Mouse (Mus musculus) spleen, embryonic (tissue): ENCODE results near the gene Cga.

ENCODE experiments used
- CTCF ChIA-PET: fragments of 350-600 bp; sonication (Branson Sonifier 250); formaldehyde crosslinking; loops from one replicate; lab custom pipeline; 2022; lab: Charles Lee

The Cga gene

GRCm38 (mm10) chr4:34893479-34893878, at the start of gene Cga:
Gene Cga, plus strand, starts transcription at chr4:34893779.
- CTCF ChIA-PET, result interaction anchor here (0.7 kb wide), 1 partner anchor 52 kb away, joined by 3 read pairs; no protein-coding TSS in a partner anchor

DNA sequence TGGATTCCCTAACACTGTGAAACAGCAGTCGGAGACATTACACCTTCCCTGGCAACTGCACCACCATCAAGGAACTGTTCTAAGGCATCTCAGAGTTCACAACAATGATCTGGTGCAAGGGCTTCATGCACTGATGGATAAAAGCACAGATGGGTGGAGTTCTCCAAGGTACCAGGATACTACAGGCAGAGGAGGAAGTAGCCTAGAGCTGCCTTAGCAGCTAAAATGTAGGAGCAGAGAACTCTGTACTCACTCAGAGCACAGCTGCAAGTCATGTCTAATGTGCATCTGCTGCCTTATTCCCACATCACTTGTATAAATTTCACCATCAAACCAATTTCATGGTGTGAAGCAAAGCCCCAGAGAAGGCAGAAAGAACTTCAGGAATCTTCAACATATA, 49.7 kb upstream of the Cga start:
- CTCF ChIA-PET, result no interaction called here

DNA sequence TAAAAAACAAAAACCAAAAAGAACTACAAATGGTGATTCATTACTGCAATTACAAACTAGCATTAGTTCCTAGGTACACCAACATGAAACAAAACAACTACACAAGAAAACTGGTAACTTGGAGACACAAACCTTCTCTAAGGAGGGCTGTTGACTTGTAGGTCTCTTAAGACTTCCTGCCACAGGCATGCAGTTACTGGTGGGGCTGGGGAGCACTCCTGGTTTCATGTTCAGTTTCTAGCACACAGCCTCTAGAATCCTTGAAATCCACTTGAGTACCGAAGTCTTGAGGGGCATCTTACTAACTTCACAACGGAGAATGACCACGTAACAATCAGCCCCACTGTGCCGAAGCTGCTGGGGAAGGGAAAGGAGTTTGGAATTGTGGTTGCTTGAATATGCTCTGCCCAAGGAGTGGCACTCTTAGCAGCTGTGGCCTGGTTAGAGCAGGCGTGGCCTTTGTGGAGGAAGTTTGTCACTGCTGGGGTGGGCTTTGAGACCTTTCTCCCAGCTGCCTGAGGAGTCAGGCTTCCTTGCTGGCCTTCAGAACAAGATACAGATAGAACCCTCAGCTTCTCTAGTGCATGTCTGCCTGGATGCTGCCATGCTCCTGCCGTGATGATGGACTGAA, 45.8 kb upstream of the Cga start:
- CTCF ChIA-PET, result no interaction called here

DNA sequence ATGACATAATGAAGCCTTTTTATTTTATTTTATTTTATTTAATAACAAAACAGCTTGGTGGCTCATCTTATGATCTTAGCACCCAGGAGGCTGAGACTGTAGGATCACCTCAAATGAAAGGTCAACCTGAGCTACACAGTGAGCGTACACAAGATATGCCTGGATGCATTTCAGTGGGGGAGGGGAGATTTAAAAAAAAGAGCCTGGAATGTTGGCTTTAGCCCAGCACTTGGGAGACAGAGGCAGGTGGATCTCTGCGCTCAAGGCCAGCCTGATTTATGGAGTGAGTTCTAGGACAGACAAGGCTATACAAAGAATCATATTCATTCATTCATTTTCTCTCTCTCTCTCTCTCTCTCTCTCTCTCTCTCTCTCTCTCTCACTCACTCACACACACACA, 43.4 kb upstream of the Cga start:
- CTCF ChIA-PET, result interaction anchor here (0.6 kb wide), 1 partner anchor 31 kb away, joined by 3 read pairs; no protein-coding TSS in a partner anchor

GRCm38 (mm10) chr4:34852051-34852450, 41.5 kb upstream of the Cga start:
- CTCF ChIA-PET, result no interaction called here

DNA sequence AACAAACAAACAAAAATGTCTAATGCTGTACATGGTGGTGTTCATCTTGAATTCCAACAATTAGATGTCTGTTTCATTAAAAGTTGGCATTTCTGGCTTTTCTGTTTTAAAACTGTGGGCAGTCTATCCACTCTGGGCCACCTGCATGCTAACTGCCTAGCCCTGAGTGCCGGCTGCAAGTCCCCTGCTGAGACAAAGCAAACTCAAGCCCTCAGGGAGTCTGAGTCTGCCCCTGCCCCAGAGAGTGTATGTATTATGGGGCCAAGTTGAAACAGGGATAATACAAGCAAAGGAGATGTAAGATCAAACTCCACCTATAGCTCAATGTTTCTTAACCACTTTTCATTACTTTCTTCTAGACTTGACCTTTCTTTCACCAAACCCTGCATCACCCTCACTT, 37.6 kb upstream of the Cga start:
- CTCF ChIA-PET, result no interaction called here

DNA sequence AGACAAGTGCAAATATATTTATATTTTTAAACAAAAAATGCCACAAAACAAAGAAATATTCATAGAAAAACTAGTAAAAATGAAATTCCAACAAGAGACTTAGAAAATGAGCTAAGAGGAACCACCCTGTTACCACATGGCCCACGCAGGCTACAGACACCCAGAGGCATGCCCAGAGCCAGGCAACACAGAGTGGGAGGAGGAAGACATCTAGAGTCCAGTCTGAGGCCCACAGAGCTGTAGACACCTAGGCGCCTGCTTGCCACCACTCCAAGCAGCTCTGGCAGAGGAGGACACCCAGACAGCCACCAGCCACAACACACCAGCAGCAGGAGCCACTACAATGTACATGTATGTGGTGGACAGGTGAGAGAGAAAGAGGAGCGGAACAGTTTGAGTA, 34.7 kb upstream of the Cga start:
- CTCF ChIA-PET, result no interaction called here

GRCm38 (mm10) chr4:34859416-34859815, 34.2 kb upstream of the Cga start:
- CTCF ChIA-PET, result no interaction called here

DNA sequence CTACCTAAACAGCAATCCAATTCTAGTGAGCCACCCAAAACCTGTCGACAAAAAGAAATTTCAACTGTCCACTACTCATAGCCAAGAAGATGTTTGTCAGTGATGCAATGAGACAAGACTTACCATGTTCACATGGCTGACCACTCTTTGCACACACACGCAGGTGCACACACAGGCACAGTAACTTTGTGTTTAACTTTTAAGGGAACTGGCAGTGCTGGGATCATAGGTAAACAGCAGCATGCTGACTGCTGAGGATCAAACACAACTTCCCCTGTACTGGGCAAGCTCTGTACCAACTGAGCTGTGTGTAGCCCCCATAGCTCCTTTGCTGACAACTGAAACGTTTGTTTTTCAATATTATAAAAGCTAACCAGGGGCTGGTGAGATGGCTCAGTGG, 32.1 kb upstream of the Cga start:
- CTCF ChIA-PET, result no interaction called here

DNA sequence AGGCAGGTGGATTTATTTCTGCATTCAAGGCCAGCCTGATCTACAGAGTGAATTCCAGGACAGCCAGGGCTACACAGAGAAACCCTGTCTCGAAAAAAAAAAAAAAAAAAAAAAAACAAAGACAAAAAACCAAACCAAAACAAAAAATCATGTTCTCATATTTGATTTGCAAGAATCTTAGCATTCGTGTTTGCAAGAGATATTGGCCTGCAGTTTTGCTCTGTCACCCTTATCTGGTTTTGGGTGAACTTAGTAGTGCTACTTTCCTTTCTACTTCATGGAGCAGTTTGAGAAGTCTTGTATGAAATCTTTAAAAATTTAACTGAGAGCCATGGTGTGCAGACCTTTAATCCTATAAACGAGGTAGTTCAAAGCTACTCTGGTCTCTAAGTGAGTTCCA, 23.8 kb upstream of the Cga start:
- CTCF ChIA-PET, result interaction anchor here (0.7 kb wide), 1 partner anchor 19 kb away, joined by 15 read pairs; no protein-coding TSS in a partner anchor

- CTCF ChIA-PET, result no interaction called here
Observed at GRCm38 (mm10) chr4:34872896-34873495, 20.6 kb upstream of the Cga start.

DNA sequence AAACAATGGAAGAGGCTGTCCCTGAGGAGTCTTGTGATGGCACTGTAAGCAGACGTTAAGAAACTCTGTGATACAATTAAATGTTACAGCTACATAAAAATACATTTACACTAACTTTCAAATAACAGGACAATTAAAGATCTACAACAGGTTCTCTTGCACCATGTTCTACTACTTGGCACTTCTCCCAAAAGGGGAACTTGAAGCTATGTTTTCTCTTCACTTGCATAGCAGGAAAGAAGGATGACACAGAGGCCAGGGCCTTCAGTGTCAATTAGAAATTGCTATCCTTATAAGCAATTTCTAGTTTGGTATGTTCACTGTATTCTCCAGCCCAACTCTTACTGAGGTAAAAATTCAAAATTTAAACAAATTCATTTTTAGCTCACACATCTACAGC, 19.3 kb upstream of the Cga start:
- CTCF ChIA-PET, result interaction anchor here (0.8 kb wide), 1 partner anchor 44 kb away, joined by 4 read pairs; no protein-coding TSS in a partner anchor

GRCm38 (mm10) chr4:34880921-34881650, 12.5 kb upstream of the Cga start:
- CTCF ChIA-PET, result interaction anchor here (0.7 kb wide), 1 partner anchor 31 kb away, joined by 3 read pairs; no protein-coding TSS in a partner anchor

GRCm38 (mm10) chr4:34881851-34882250, 11.7 kb upstream of the Cga start:
- CTCF ChIA-PET, result interaction anchor here (0.7 kb wide), 1 partner anchor 32 kb away, joined by 3 read pairs; no protein-coding TSS in a partner anchor

DNA sequence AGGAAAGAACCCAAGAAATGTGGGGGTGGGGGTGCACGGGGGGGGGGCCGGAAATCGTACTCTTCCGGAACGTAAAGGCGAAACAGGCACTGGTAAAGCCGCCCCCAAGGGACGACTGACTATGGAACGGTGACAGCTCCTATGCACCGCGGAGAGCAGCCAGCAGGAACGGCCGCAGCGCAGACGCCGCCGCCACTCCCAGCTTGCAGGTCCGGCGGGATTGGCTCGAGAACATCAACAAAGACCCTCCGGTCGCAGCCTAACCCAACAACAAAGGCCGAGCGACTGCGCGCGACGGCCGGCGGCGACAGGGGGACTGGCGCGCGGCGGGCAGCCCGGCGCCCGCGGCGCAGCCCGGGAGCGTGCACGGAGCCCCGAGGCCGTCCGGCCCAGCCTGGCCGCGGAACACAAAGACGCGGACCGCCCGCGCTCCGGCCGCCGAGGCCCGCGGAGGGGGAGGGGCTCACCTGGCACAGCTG, 11.2 kb upstream of the Cga start:
- CTCF ChIA-PET, result no interaction called here

DNA sequence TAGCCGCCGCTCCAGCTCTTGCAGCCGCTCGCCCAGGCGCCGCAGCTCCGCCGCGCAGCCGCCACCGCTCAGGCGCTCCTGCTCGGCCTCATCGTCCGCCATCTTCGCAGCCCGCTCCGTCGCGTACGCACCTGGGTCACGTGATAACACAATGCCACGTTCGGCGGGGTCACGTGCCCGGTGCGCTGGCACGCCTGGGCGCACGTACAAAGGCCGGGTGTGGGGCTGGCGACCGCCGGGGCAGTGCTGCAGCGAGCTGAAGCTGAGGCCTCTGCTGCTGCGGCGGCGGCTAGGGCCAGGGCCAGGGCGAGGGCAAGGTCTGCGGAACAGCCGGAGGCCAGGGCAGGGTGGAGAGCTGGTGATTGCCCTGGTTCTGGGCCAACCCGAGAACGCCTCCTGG, 10.8 kb upstream of the Cga start, which contains the start of gene Zfp292:
Gene Zfp292 (minus strand): TSS at position 143 of the 400 bp plus-strand sequence.
- CTCF ChIA-PET, result interaction anchor here (0.6 kb wide), 1 partner anchor 37 kb away, joined by 10 read pairs; no protein-coding TSS in a partner anchor

DNA sequence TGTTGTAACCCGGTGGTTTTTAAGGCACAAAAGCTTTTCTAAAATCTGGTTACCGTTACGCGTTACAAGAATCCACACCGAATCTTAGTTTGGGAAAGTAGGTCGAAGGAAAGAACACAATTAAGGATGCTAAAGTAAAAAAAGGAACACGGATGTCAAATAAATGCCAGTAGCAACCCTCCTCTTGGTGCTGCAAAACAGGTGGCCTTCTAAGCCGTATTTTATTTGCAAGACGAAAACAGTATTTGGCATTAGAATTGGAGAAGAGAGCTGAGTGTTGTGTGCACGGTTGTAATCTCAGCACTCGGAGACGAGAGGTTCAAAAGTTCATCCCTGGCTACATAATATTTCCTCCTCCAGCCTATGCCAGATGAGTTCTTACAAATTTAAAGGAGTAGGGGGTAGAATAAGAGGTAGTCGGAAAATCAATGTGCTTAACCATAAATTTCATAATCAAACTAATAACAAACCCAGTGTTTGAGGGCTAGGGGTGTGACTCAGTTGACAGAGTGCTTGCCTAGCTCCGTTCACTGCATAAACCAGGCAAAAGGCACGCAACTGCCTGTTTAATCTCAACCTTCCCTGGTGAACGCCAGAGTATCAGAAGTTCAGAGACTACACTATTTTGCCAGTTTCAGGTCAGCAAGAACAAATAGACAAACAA, 10.1 kb upstream of the Cga start:
- CTCF ChIA-PET, result interaction anchor here (0.6 kb wide), 1 partner anchor 36 kb away, joined by 10 read pairs; no protein-coding TSS in a partner anchor

DNA sequence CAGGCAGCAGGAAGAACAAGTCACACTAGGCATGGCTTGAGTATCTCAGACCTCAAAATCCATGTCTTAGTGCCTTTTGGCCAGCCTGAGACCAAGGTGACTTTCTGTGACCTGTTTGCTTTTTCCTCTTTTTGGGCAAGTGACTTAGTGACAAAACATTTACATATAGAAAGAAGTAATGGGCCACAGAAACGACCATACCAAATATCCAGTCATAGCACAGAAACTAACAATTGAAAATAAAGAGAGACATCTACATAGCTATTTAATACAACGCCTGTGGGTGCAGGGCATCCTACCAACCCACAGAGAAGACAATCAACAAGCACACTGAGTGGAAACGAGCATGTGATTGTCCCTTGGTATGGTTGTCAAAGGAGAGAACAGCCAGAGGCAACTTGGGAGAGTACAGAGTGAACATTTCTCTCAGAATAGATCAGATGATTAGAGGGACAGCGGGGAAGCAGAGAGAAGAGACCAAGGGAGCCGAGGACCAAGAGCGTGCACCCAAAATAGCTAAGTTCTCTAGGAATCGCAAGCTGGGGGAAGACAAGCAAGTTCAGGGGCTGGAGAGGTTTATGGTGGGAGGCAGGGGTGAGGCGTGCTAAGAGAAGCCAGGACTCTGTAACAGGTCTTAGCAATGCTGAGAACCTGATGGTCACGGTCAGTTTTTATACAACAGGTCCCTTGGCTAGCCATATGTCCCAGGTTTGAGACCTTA, 7.8 kb upstream of the Cga start:
- CTCF ChIA-PET, result no interaction called here

DNA sequence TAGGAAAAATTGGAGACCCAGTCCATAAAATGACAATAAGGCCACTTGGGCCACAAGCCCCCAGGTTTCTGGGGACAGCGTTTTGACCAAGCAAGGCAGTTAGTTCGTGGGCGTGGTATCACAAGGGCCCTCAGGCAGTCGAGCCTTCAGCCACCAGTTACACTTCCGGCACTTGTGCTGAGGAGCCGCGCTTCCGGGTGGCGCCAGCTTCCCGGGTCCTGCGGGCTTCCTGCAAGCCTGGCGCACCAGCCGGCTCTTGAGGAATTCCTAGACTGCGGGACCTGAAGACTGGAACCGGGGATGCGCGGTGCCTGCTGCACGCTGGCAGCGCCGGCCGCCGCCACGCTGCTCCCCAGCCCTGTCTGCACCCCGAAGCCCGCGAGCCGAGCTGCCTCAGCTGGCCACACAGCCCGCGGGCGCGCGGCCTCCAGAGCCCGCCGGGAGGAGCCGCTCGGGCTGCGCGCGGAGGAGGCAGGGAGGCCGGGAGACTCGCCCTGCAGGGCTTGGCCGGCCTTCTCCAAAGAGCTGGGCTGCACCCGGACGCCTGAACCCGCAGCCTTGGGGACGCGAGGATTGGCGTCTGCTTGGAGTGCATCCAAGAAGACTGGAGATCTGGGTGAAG, 7.0 kb upstream of the Cga start:
- CTCF ChIA-PET, result no interaction called here

- CTCF ChIA-PET, result no interaction called here
Observed at GRCm38 (mm10) chr4:34887295-34887694, 6.3 kb upstream of the Cga start.
